Mouse (Mus musculus): ENCODE measurements around the gene Lrrc41.
A peak's percentile ranks its signal among the peaks of the same experiment; 100 is the strongest.

The Lrrc41 gene

GRCm38 (mm10) chr4:116074861-116075620 lies at the start of gene Lrrc41, which contains the start of gene Uqcrh:
Lrrc41 (plus strand) TSS chr4:116075269.
Uqcrh (minus strand) TSS chr4:116075071.
- DNase-seq (ENCODE audit: low spot score in 2 of 2) = peak; percentile 92 to 95

GRCm38 (mm10) chr4:116032906-116033305 lies 42.2 kb upstream of the Lrrc41 start:
- DNase-seq (ENCODE audit: low spot score in 2 of 2) = no peak

DNA sequence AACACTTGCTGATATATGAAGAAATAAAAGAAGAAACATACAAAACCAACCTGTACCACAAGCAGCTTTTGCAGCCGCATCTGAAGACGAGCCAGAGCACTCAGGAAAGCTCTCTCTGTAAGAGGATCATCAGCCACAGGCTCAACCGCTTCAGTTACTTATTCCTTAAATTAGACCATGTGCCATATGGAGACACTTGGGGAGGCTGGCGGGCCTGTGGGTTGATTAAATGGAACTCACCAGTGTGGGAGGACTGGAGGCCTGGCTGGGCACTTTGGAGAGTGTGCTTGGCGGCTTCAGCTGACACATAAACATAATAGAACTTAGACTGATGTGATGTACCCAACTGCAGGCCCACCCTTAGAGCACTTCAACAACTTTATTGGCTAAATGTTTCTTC lies 41.7 kb upstream of the Lrrc41 start:
- no peak for DNase-seq (ENCODE audit: low spot score in 2 of 2)

DNA sequence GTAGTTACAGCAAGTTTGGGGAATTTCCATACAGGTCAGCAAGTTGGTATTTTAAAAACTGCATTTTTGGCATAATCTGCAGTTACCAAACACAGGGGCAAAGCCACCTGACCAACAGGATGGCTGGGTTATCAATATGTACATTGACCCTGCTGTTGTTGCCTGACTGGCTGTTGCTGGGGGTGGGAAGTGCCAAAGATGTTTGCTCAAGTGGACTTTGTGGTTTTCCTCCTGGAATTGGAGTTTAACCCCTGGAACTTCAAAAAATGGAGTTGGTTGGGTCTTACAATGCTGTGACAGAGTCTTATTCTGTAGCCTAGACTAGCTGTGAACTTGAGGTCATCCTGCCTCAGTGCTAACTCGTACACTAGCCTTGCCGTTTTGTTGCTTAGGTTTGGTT lies 34.6 kb upstream of the Lrrc41 start:
- no peak for DNase-seq (ENCODE audit: low spot score in 2 of 2)

DNA sequence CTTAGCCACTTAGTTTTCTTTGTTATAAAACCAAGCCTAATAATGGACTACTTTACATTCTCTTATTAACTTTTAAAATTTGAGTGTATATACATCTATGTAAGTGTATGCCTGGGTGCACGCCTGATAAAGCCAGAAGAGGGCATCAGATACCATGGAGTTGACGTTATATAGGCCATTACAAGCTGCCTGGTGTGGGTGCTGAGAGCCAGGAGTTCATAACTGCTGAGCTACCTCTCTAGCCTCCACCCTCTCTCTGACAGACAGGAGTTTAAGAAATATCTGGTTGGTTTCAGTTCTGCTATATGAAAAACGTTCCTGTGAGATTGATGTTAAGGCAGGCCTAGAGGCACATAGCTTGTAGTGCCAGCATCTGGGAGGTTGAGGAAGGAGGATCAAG lies 32.9 kb upstream of the Lrrc41 start:
- no peak for DNase-seq (ENCODE audit: low spot score in 2 of 2)

- DNase-seq (ENCODE audit: low spot score in 2 of 2) = no peak
Observed at GRCm38 (mm10) chr4:116046604-116047003, 28.5 kb upstream of the Lrrc41 start.

DNA sequence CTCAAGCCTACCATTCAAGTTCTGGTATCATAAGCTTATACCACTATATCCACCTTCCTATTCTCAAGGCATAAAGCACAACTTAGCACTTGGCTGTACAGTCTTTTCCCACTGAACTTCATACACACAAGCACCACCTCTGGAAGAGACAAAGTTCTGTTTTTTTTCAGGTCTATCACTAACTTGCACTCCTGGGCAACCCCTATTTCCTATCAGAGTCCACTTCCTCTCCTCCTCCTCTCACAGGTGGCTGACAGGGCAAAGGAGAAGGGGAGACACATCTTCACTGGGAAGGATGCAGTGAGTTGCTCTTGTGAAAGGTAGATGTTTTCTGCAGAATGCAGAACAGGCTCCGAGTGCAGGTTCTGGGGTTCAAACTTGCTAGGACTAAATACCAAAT lies 27.4 kb upstream of the Lrrc41 start:
- DNase-seq (ENCODE audit: low spot score in 2 of 2) = no peak

DNA sequence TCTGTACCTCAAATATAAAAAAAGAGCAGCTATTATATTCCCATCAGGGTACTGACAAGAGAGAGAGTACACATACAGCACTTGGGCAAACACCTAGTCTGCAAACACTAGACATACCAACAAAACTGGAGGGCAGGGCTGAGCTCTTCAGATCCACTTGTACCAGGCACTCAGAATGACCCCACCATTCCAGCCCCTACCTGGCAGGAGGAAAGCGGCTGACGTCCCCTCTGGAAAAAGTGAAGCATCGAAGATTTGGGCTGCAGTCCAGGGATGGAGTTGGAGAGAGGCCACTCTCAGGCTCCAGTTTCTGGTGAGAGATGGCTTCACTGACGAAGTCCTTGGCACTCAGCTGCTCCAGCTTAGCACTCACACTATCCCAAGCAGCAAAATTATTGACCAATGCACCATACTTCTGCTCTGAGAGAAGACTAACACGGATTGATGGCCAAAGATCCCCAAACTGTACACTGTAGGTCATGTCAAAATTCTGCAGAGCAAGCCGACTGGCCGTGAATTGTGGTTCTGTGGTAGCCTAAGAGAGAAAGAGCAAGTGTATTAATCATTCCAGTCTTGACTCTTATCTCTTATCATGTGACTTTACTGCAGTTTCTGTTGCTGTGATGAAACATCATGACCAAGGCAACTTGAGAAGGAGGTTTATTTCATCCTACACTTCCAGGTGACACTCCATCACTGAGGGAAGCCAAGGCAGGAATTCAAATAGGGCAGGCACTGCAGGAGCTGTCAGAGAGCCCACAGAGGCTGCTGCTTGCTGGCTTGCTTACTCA lies 26.7 kb upstream of the Lrrc41 start:
- DNase-seq (ENCODE audit: low spot score in 2 of 2) = no peak

DNA sequence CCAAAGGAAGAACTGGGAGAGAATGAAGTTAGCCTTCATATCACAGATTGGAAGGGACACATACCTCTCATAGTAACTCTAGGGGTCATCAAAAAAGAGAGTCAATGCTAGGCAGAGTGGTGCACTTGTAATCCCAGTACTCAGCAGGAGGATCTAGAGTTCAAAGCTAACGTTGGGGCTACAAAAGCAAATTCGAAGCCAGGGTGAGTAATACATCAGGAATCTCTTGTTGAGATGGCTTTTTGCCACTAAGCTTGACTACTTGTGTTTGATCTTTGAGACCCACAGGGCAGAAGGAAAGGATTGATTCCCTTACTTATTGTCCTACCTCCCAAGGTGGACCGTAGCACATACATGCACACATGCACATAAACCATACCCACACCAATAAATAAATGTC lies 25.9 kb upstream of the Lrrc41 start:
- DNase-seq (ENCODE audit: low spot score in 2 of 2) = no peak

- DNase-seq (ENCODE audit: low spot score in 2 of 2) = peak in 1 of 2 experiments; percentile 15
Observed at GRCm38 (mm10) chr4:116052526-116053293, 22.4 kb upstream of the Lrrc41 start.

- DNase-seq (ENCODE audit: low spot score in 2 of 2) = peak; percentile 76 to 80
Observed at GRCm38 (mm10) chr4:116053399-116053961, 21.6 kb upstream of the Lrrc41 start, which contains the start of gene Nsun4. Nsun4 (minus strand) TSS chr4:116053876.

- DNase-seq (ENCODE audit: low spot score in 2 of 2) = no peak
Observed at GRCm38 (mm10) chr4:116057559-116057958, 17.5 kb upstream of the Lrrc41 start.

DNA sequence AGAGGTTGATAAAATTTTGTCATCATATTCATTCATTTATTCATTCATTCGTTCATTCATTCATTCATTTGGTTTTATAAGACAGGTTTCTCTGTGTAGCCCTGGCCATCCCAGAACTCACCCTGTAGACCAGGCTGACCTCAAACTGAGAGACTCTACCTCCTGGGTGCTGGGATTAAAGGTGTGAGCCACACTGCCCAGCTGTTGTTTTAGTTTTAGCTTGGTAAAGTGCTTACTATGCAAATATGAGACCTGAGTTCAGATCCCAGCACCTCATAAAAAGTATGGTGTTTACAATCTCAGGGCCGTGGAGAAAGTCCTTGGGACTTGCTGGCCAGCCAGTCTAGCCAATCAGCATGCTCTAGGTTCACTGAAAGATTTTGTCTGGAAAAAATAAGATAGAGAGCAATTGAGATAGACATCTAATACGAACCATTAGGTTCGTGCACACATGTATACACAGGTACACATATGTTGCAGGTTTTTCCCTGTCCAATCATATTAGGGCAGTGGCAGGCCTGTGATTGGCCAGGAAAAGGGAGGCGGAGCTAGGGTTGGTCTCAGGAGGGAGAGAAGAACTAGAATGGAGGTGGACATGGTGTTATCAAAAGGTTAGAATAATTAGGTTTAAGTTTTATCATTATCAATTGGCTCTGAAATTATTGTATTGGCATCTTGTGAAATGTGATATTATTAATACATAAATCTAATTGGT lies 15.9 kb upstream of the Lrrc41 start:
- no peak for DNase-seq (ENCODE audit: low spot score in 2 of 2)

GRCm38 (mm10) chr4:116063855-116064254 lies 11.2 kb upstream of the Lrrc41 start:
- no peak for DNase-seq (ENCODE audit: low spot score in 2 of 2)

- no peak for DNase-seq (ENCODE audit: low spot score in 2 of 2)
Observed at GRCm38 (mm10) chr4:116070116-116070515, 5.0 kb upstream of the Lrrc41 start.

GRCm38 (mm10) chr4:116073146-116073545 lies 1.9 kb upstream of the Lrrc41 start:
- no peak for DNase-seq (ENCODE audit: low spot score in 2 of 2)

- no peak for DNase-seq (ENCODE audit: low spot score in 2 of 2)
Observed at GRCm38 (mm10) chr4:116074145-116074675, 859 bp upstream of the Lrrc41 start.

GRCm38 (mm10) chr4:116075631-116076368 lies 731 bp downstream of the Lrrc41 start:
- peak; percentile 53 to 71 for DNase-seq (ENCODE audit: low spot score in 2 of 2)

GRCm38 (mm10) chr4:116076369-116077231 lies 1.5 kb downstream of the Lrrc41 start:
- peak in 1 of 2 experiments; percentile 32 for DNase-seq (ENCODE audit: low spot score in 2 of 2)

Measured in spleen, postnatal 14 days (tissue).